Mouse (Mus musculus): Measurements from ENCODE around the gene Xpnpep2.

The Xpnpep2 gene

GRCm38 (mm10) chrX:48158229-48158919, 49.8 kb downstream of the Xpnpep2 start:
- DNase-seq (ENCODE audit: low read depth, low spot score) = no peak

- DNase-seq (ENCODE audit: low read depth, low spot score) = no peak
These were observed 61.4 kb downstream of the Xpnpep2 start for GRCm38 (mm10) chrX:48169892-48170291.

GRCm38 (mm10) chrX:48170368-48170767, 61.8 kb downstream of the Xpnpep2 start:
- no peak for DNase-seq (ENCODE audit: low read depth, low spot score)

DNA sequence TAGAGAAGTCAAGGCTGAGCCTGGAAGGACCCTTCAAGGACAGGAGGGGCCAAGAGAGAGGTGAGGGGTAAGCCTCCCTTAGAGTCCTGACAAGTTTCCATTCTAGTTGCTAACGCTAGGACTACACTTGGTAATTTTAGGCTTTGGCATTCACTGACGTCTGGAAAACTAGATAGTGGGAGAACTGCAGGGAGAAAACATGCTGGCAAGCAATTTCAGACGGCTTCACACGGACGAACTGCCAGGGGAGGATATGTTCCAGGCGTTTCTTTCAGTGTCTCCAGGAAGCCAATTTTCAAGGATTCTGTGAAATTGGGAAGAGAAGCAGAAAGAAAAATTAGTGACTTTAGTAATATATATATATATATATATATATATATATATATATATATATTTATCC, 73.3 kb downstream of the Xpnpep2 start:
- DNase-seq (ENCODE audit: low read depth, low spot score) = no peak

GRCm38 (mm10) chrX:48184703-48185102, 76.2 kb downstream of the Xpnpep2 start:
- DNase-seq (ENCODE audit: low read depth, low spot score) = no peak
